Mouse (Mus musculus) olfactory bulb, adult 2 months (tissue): ENCODE data around the gene Mccc1.

Experiments
- CTCF ChIP-seq: fragments of 200-500 bp; IDR thresholded peaks from 2 replicates; pipeline ENCODE4 v1.5.1; 2012; ENCODE audit warnings: low read depth, mild to moderate bottlenecking, low read length, moderate library complexity; ENCODE audit not compliant: insufficient read depth
- POLR2A ChIP-seq: fragments of 200-500 bp; IDR thresholded peaks from 2 replicates; pipeline ENCODE4 v1.6.1; 2012; ENCODE audit warnings: mild to moderate bottlenecking, low read depth, low read length, moderate library complexity; ENCODE audit not compliant: insufficient read depth

DNA sequence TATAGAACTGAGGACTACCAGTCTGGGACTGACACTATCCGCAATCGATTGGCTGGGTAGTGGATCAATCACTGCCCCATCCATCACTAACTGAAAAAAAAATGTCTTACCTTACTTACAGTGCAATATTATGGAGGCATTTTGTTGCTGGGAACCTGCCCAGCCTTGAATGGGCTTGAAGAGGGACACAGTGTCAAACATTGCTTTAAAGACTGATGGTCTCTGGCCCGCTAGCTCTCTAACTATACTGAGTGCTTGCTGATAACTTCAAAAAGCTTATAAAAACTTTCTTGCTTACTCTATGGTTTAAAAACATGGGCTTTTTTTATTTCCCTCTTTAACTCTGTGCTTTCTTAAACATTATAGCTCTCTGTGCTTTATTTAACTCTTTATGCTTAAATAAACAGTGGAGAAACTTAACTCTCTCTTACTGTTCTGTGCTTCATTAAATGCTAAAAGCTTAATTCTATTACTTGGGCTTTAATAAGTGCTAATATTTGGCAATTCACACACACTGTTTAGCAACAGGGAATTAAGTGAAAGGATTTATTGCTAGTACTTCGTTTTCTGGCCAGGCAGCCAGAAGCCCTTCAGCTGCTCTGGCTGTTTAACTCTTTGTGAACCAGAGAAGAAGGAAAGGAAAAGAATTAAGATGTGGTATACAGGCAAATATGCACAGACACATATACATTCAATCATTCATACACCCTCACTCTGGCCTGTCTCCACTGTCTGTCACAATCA lies 8.1 kb upstream of the Mccc1 start:
- TF ChIP-seq CTCF = no peak
- TF ChIP-seq POLR2A = no peak
